Mouse (Mus musculus): ENCODE results near the gene Gm13289. TPM values are rescaled to one million over a fixed set of nuclear protein-coding genes. Genes with fewer than 3 reads are reported as not detected.
"Not testable (repeated sequence)": the region's sequence is repeated elsewhere in the genome, so short reads cannot be mapped to it uniquely, and the experiment has no call there.

The Gm13289 gene
- polyA plus RNA-seq (2015; fragmentation: Nextera tagmentation; extraction: Ambion mirVana), result not detected in 2 replicates

GRCm38 (mm10) chr4:88776622-88777021 lies at the start of gene Gm13289:
Gene Gm13289 (plus strand): TSS chr4:88776922.
- not testable (repeated sequence) for ATAC-seq; H3K4me3 ChIP-seq (ENCODE audit: low read length); H3K9ac ChIP-seq (ENCODE audit: low read depth, low read length)

DNA sequence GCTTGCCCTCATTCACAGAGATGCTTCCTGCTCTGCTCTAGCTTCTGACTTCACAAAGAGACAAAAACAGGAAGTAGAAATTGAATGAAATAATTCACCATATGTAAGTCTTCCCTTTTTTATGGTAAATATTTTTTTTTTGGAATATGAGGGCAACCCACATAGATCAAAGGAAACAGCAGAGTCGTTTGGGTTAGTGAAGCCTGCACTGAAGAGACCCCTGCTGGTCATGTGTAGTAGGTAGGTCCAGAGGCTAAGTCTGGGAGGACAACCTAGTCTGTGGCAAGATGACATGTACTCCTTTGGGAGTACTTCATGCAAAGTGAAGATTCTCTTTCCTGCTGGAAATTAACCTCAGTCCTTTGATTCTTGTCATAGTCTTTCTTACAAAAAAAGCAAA lies 49.4 kb upstream of the Gm13289 start:
- no peaks in the 10 kb centered on the region for H3K9me3 ChIP-seq (ENCODE audit: control insufficient read depth, low read length)
- H3K4me2 ChIP-seq (ENCODE audit: low read length), result no peak overlapping the region
- no peaks in the 10 kb centered on the region for H3K4me1 ChIP-seq (ENCODE audit: control insufficient read depth, insufficient read depth, low read depth, low read length)
- H3K27me3 ChIP-seq (replicated peaks; ENCODE audit: control insufficient read depth, insufficient read depth, low read length), result no peaks in the 10 kb centered on the region
- H3K9ac ChIP-seq (ENCODE audit: low read depth, low read length), result no peak overlapping the region
- no peak for ATAC-seq
- no peak overlapping the region for H3K27ac ChIP-seq (ENCODE audit: low read depth, low read length)
- WGBS, result 0% methylated on average over 1 of the region's 1 CpGs
- no peaks in the 10 kb centered on the region for H3K36me3 ChIP-seq (ENCODE audit: control insufficient read depth, insufficient read depth, low read length)
- H3K4me3 ChIP-seq (ENCODE audit: low read length), result no peak overlapping the region

More at GRCm38 (mm10) chr4:88776622-88777021, at the start of gene Gm13289:
- H3K4me2 ChIP-seq (ENCODE audit: low read length); H3K27me3 ChIP-seq (replicated peaks; ENCODE audit: control insufficient read depth, insufficient read depth, low read length); H3K4me1 ChIP-seq (ENCODE audit: control insufficient read depth, insufficient read depth, low read depth, low read length); H3K27ac ChIP-seq (ENCODE audit: low read depth, low read length); H3K36me3 ChIP-seq (ENCODE audit: control insufficient read depth, insufficient read depth, low read length); H3K9me3 ChIP-seq (ENCODE audit: control insufficient read depth, low read length): not testable (repeated sequence)
- no CpG with 5 or more reads among the region's 29 CpGs for WGBS

DNA sequence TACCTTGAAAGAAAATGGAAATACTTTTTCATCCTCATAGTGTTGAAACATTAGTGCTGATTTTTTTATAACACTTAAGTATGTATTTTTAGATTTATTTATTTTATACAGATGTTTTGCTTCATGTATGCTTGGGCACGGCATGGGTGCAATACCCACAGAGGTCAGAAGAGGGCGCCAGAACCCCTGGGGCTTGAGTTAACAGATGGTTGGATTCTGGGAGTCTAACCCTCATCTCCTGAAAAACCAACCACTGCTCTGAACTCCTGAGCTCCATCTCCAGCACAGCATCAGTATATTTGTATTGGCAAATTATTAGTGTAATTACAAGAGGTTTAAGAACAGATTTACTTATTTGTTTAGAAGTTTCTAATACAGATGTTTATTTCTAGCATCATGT lies 38.2 kb upstream of the Gm13289 start:
- Histone ChIP-seq H3K36me3 (ENCODE audit: control insufficient read depth, insufficient read depth, low read length) (no peaks in the 10 kb centered on the region), H3K4me3 (ENCODE audit: low read length) (no peak overlapping the region), H3K9me3 (ENCODE audit: control insufficient read depth, low read length) (no peaks in the 10 kb centered on the region), H3K27ac (ENCODE audit: low read depth, low read length) (no peak overlapping the region), H3K4me1 (ENCODE audit: control insufficient read depth, insufficient read depth, low read depth, low read length) (no peaks in the 10 kb centered on the region), H3K27me3 (replicated peaks; ENCODE audit: control insufficient read depth, insufficient read depth, low read length) (no peaks in the 10 kb centered on the region), H3K9ac (ENCODE audit: low read depth, low read length) (no peak overlapping the region), H3K4me2 (ENCODE audit: low read length) (no peak overlapping the region)
- WGBS, result 5% methylated on average over 2 of the region's 2 CpGs
- no peak for ATAC-seq

GRCm38 (mm10) chr4:88739036-88739435 lies 37.7 kb upstream of the Gm13289 start:
- Histone ChIP-seq H3K36me3 (ENCODE audit: control insufficient read depth, insufficient read depth, low read length) (no peaks in the 10 kb centered on the region), H3K4me1 (ENCODE audit: control insufficient read depth, insufficient read depth, low read depth, low read length) (no peaks in the 10 kb centered on the region), H3K4me2 (ENCODE audit: low read length) (no peak overlapping the region), H3K27me3 (replicated peaks; ENCODE audit: control insufficient read depth, insufficient read depth, low read length) (no peaks in the 10 kb centered on the region), H3K9me3 (ENCODE audit: control insufficient read depth, low read length) (no peaks in the 10 kb centered on the region), H3K4me3 (ENCODE audit: low read length) (no peak overlapping the region), H3K9ac (ENCODE audit: low read depth, low read length) (no peak overlapping the region), H3K27ac (ENCODE audit: low read depth, low read length) (no peak overlapping the region)
- no peak for ATAC-seq
- WGBS, result 92% methylated on average over 6 of the region's 6 CpGs

DNA sequence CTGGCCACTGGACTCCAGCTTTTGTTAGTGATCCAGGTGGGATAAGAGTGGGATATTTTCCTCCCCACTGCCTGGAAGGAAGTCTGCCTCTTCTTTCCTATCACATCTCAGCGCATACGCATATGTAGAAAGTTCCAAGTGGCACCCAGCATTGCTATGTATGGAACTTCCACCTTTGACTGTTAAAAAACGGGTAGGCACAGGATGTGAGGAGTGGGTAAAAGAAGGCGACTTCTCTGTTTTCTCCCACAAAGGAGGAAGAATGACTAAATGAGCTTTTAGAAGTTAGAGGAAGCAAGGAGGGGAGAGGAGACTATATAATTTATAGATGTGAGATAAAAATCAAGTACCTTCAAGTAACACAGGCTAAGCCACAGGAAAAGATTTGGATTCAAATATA lies 35.3 kb upstream of the Gm13289 start:
- Histone ChIP-seq H3K9me3 (ENCODE audit: control insufficient read depth, low read length) (no peaks in the 10 kb centered on the region), H3K9ac (ENCODE audit: low read depth, low read length) (no peak overlapping the region), H3K36me3 (ENCODE audit: control insufficient read depth, insufficient read depth, low read length) (no peaks in the 10 kb centered on the region), H3K4me2 (ENCODE audit: low read length) (no peak overlapping the region), H3K4me1 (ENCODE audit: control insufficient read depth, insufficient read depth, low read depth, low read length) (no peaks in the 10 kb centered on the region), H3K27me3 (replicated peaks; ENCODE audit: control insufficient read depth, insufficient read depth, low read length) (no peaks in the 10 kb centered on the region), H3K27ac (ENCODE audit: low read depth, low read length) (no peak overlapping the region), H3K4me3 (ENCODE audit: low read length) (no peak overlapping the region)
- WGBS, result 93% methylated on average over 4 of the region's 4 CpGs
- no peak for ATAC-seq

GRCm38 (mm10) chr4:88742771-88743371 lies 33.9 kb upstream of the Gm13289 start:
- Histone ChIP-seq H3K27me3 (replicated peaks; ENCODE audit: control insufficient read depth, insufficient read depth, low read length) (no peaks in the 10 kb centered on the region), H3K36me3 (ENCODE audit: control insufficient read depth, insufficient read depth, low read length) (no peaks in the 10 kb centered on the region), H3K4me1 (ENCODE audit: control insufficient read depth, insufficient read depth, low read depth, low read length) (no peaks in the 10 kb centered on the region), H3K9me3 (ENCODE audit: control insufficient read depth, low read length) (no peaks in the 10 kb centered on the region), H3K4me2 (ENCODE audit: low read length) (no peak overlapping the region), H3K4me3 (ENCODE audit: low read length) (no peak overlapping the region), H3K9ac (ENCODE audit: low read depth, low read length) (no peak overlapping the region; the same call in 1 of the 2 replicates), H3K27ac (ENCODE audit: low read depth, low read length) (no peak overlapping the region)
- WGBS, result 80% methylated on average over 7 of the region's 7 CpGs
- no peak for ATAC-seq

- Histone ChIP-seq H3K4me2 (ENCODE audit: low read length) (no peak overlapping the region), H3K9me3 (ENCODE audit: control insufficient read depth, low read length) (no peaks in the 10 kb centered on the region), H3K27ac (ENCODE audit: low read depth, low read length) (no peak overlapping the region), H3K27me3 (replicated peaks; ENCODE audit: control insufficient read depth, insufficient read depth, low read length) (no peaks in the 10 kb centered on the region), H3K4me1 (ENCODE audit: control insufficient read depth, insufficient read depth, low read depth, low read length) (no peaks in the 10 kb centered on the region), H3K4me3 (ENCODE audit: low read length) (no peak overlapping the region), H3K36me3 (ENCODE audit: control insufficient read depth, insufficient read depth, low read length) (no peaks in the 10 kb centered on the region), H3K9ac (ENCODE audit: low read depth, low read length) (no peak overlapping the region)
- 81% methylated on average over 3 of the region's 3 CpGs for WGBS
- no peak for ATAC-seq
Observed at GRCm38 (mm10) chr4:88744207-88744606, 32.5 kb upstream of the Gm13289 start.

GRCm38 (mm10) chr4:88749926-88750325 lies 26.8 kb upstream of the Gm13289 start:
- Histone ChIP-seq H3K27ac (ENCODE audit: low read depth, low read length) (no peak overlapping the region), H3K36me3 (ENCODE audit: control insufficient read depth, insufficient read depth, low read length) (no peaks in the 10 kb centered on the region), H3K4me3 (ENCODE audit: low read length) (no peak overlapping the region), H3K4me1 (ENCODE audit: control insufficient read depth, insufficient read depth, low read depth, low read length) (no peaks in the 10 kb centered on the region), H3K27me3 (replicated peaks; ENCODE audit: control insufficient read depth, insufficient read depth, low read length) (no peaks in the 10 kb centered on the region), H3K4me2 (ENCODE audit: low read length) (no peak overlapping the region), H3K9me3 (ENCODE audit: control insufficient read depth, low read length) (no peaks in the 10 kb centered on the region), H3K9ac (ENCODE audit: low read depth, low read length) (no peak overlapping the region)
- WGBS, result 57% methylated on average over 6 of the region's 6 CpGs
- ATAC-seq, result no peak

GRCm38 (mm10) chr4:88754818-88755340 lies 21.8 kb upstream of the Gm13289 start, which contains the start of gene Gm13271:
Gene Gm13271 (plus strand): TSS chr4:88754868.
- H3K9ac ChIP-seq (ENCODE audit: low read depth, low read length); H3K27me3 ChIP-seq (replicated peaks; ENCODE audit: control insufficient read depth, insufficient read depth, low read length); H3K4me3 ChIP-seq (ENCODE audit: low read length); H3K27ac ChIP-seq (ENCODE audit: low read depth, low read length); H3K4me1 ChIP-seq (ENCODE audit: control insufficient read depth, insufficient read depth, low read depth, low read length); ATAC-seq; H3K4me2 ChIP-seq (ENCODE audit: low read length); H3K36me3 ChIP-seq (ENCODE audit: control insufficient read depth, insufficient read depth, low read length); H3K9me3 ChIP-seq (ENCODE audit: control insufficient read depth, low read length): not testable (repeated sequence)
- 73% methylated on average over 12 of the region's 15 CpGs for WGBS
